Mouse (Mus musculus) hindbrain, embryonic 14.5 days (tissue): ENCODE data around the gene G0s2. TPM values are rescaled to one million over a fixed set of nuclear protein-coding genes. Genes with fewer than 3 reads are reported as not detected.

Experiments
- ATAC-seq: fragments of 200-750 bp; cut with Nextera tagmentation; 2 replicates; pipeline ENCODE4 v1.8.0; 2017; ENCODE audit warnings: moderate number of reproducible peaks, mild to moderate bottlenecking, moderate TSS enrichment, moderate library complexity; ENCODE audit not compliant: low FRiP score
- DNase-seq: peaks from one replicate; pipeline ENCODE4 v3.0.0-alpha.2; 2015; ENCODE audit warnings: low spot score
- H3K27ac ChIP-seq: fragments of 300-500 bp; sonication (generic); 2 replicates; pipeline ENCODE4 v1.5.1; 2014; ENCODE audit warnings: mild to moderate bottlenecking, moderate library complexity
- H3K27me3 ChIP-seq: fragments of 300-500 bp; sonication (generic); 2 replicates; pipeline ENCODE4 v1.6.1; 2014; ENCODE audit warnings: mild to moderate bottlenecking, low read length, mixed read lengths; ENCODE audit not compliant: control insufficient read depth, insufficient read depth
- H3K36me3 ChIP-seq: fragments of 300-500 bp; sonication (generic); replicated peaks from 2 replicates; pipeline ENCODE4 v1.6.1; 2014; ENCODE audit not compliant: control insufficient read depth, insufficient read depth
- H3K4me1 ChIP-seq: fragments of 300-500 bp; sonication (generic); replicated peaks from 2 replicates; pipeline ENCODE4 v1.6.1; 2014; ENCODE audit warnings: antibody characterized with exemption, low read length, mixed read lengths; ENCODE audit not compliant: control insufficient read depth, insufficient read depth
- H3K4me2 ChIP-seq: fragments of 300-500 bp; sonication (generic); replicated peaks from 2 replicates; pipeline ENCODE4 v1.6.1; 2014; ENCODE audit warnings: mild to moderate bottlenecking, moderate library complexity
- H3K4me3 ChIP-seq: fragments of 300-500 bp; sonication (generic); replicated peaks from 2 replicates; pipeline ENCODE4 v1.5.1; 2014; ENCODE audit warnings: mild to moderate bottlenecking, low read length
- H3K9ac ChIP-seq: fragments of 300-500 bp; sonication (generic); 2 replicates; pipeline ENCODE4 v1.6.1; 2014
- H3K9me3 ChIP-seq: fragments of 300-500 bp; sonication (generic); 2 replicates; pipeline ENCODE4 v1.6.1; 2016; ENCODE audit warnings: low read length; ENCODE audit not compliant: control insufficient read depth
- WGBS: fragments of 180-500 bp; shearing (Covaris S2); extraction: QIAGEN DNeasy Blood & Tissue Kit; methylation state at CpG from one replicate; pipeline ENCODE4 v1.1.7; 2014; 5-methylcytosine and 5-hydroxymethylcytosine counted together
- polyA plus RNA-seq: library from polyadenylated mRNA; unstranded; fragments of >200 nt; fragmentation: Nextera tagmentation; extraction: Ambion mirVana; gene quantifications from 2 replicates; pipeline ENCODE4 v1.2.1, GENCODE M21; 2014

Gene G0s2
- polyA plus RNA-seq, 1 experiment from 2014 or later, result 6.5 TPM

- H3K36me3 ChIP-seq, result no peaks in the 10 kb centered on the region
- ATAC-seq (no peak), DNase-seq (no peak)
- no peak overlapping the region for H3K9ac ChIP-seq
- H3K4me3 ChIP-seq, result no peak overlapping the region
- no peak overlapping the region for H3K27ac ChIP-seq
- H3K4me2 ChIP-seq, result no peak overlapping the region
- WGBS, result 97% methylated on average over 5 of the region's 5 CpGs
- H3K27me3 ChIP-seq, result no peaks in the 10 kb centered on the region
- H3K9me3 ChIP-seq, result no peaks in the 10 kb centered on the region
- no peaks in the 10 kb centered on the region for H3K4me1 ChIP-seq
Observed at GRCm38 (mm10) chr1:193229570-193229969, 43.4 kb downstream of the G0s2 start.

DNA sequence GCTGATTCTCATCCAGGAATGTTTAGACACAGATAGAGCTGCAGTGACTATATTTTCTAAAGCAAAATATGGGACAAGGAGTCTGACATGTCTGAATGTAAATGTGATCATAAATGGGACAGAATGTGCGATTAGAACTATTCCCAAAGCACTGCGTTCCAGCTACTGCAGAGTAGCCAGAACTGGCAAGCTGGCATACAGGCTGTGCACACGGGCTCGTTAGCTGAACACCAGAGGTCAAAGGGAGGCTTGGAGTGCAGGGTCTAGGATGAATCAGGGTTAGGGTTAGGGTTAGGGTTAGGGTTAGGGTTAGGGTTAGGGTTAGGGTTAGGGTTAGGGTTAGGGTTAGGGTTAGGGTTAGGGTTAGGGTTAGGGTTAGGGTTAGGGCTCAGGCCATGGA is 45.5 kb downstream of the G0s2 start:
- ATAC-seq (no peak), DNase-seq (no peak)
- no peak overlapping the region for H3K4me3 ChIP-seq
- no peak overlapping the region for H3K4me2 ChIP-seq
- H3K4me1 ChIP-seq, result no peaks in the 10 kb centered on the region
- 64% methylated on average over 4 of the region's 4 CpGs for WGBS
- H3K27me3 ChIP-seq, result no peaks in the 10 kb centered on the region
- no peaks in the 10 kb centered on the region for H3K9me3 ChIP-seq
- no peak overlapping the region for H3K9ac ChIP-seq
- H3K27ac ChIP-seq, result no peak overlapping the region
- no peaks in the 10 kb centered on the region for H3K36me3 ChIP-seq

DNA sequence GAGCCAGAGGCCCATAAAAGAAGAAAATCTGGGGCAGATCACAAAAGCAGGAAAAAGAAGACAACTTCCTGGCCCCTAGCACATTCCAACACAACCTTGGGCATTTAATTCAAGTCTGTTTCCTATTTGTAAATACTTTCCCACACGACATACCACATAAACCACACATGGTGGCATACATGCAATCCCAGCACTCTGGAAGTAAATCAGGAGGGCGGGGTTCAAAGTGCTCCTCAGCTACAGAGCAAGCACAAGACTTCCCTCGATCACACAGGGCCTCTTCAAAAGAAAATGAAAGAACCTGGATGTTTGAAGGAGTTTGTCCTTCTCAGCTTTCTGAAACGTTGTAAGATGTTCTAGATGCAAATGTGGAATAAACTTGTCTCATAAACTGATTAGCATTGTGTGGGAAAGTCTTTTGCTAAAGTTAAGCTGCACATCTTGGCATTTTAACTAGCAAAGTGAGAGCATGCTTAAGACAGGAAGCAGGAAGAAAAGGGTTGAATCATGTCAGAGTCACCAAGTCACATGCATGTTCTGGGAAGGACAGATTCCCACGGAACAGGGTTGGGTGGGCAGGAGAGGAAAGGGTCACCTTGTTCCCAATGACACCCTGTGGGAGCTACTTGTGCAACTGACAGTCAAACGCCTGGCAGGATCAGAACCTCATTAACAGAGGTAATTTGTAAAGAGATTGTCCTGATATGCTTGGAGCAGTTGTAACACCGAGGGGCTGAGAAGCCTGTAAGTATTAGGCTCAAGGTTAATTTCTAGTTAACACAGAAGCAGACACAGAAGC is 46.1 kb downstream of the G0s2 start:
- Histone ChIP-seq H3K4me3 (no peak overlapping the region), H3K9me3 (no peaks in the 10 kb centered on the region), H3K27me3 (no peaks in the 10 kb centered on the region), H3K4me1 (no peaks in the 10 kb centered on the region), H3K4me2 (no peak overlapping the region), H3K27ac (no peak overlapping the region), H3K9ac (no peak overlapping the region), H3K36me3 (no peaks in the 10 kb centered on the region)
- WGBS, result 56% methylated on average over 7 of the region's 7 CpGs
- DNase-seq, result no peak
- no peak for ATAC-seq

- Histone ChIP-seq H3K4me2 (no peak overlapping the region), H3K9me3 (no peaks in the 10 kb centered on the region), H3K4me3 (no peak overlapping the region), H3K36me3 (no peaks in the 10 kb centered on the region), H3K27ac (no peak overlapping the region), H3K4me1 (no peaks in the 10 kb centered on the region), H3K27me3 (no peaks in the 10 kb centered on the region), H3K9ac (no peak overlapping the region)
- ATAC-seq (no peak), DNase-seq (no peak)
- WGBS, result 87% methylated on average over 4 of the region's 4 CpGs
Observed at GRCm38 (mm10) chr1:193226114-193226513, 46.9 kb downstream of the G0s2 start.

DNA sequence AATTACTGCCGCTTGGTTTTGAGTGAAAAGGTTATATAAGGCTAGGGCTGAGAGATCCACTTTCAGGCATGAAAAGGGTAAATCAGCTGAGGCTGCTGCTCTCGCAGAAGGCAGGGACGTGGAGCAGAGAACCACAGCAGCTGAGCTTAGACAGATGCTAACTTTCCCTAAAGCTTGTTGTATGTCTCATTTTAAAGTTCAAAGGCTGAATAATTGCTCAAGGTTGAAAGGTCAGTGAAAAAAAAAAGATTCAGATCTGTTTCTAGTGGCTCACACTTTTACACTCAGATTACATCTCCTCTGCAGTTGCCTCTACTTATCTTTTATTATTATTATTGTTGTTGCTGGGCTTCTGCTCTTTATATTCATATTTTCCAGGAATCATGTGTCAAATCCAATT is 47.5 kb downstream of the G0s2 start:
- no peak overlapping the region for H3K4me2 ChIP-seq
- no peak for DNase-seq
- no peaks in the 10 kb centered on the region for H3K9me3 ChIP-seq
- no peaks in the 10 kb centered on the region for H3K36me3 ChIP-seq
- no peak overlapping the region for H3K4me3 ChIP-seq
- no peak overlapping the region for H3K27ac ChIP-seq
- no peak overlapping the region for H3K9ac ChIP-seq
- H3K27me3 ChIP-seq, result no peaks in the 10 kb centered on the region
- H3K4me1 ChIP-seq, result no peaks in the 10 kb centered on the region
- no peak for ATAC-seq
- WGBS, result 35% methylated on average over 3 of the region's 3 CpGs

Other genes starting within 250 kb of the G0s2 start
- gene Syt14, start 237.4 kb downstream of the G0s2 start, polyA plus RNA-seq, result 9.1 and 10.5 TPM in 2 replicates
- gene Diexf, start 142.9 kb downstream of the G0s2 start, polyA plus RNA-seq, result 8.0 and 8.4 TPM in 2 replicates
- gene Irf6, start 120.1 kb downstream of the G0s2 start, polyA plus RNA-seq, result 0.63 and 1.0 TPM in 2 replicates
- 11.1 and 11.4 TPM in 2 replicates for gene A130010J15Rik, start 105.2 kb downstream of the G0s2 start, polyA plus RNA-seq
- gene Traf3ip3, start 71.5 kb downstream of the G0s2 start, polyA plus RNA-seq, result 2.1 TPM in 2 replicates
- 0.18 and 0.31 TPM in 2 replicates for gene Lamb3, start 65.5 kb downstream of the G0s2 start, polyA plus RNA-seq
- not detected in 2 replicates for gene Hsd11b1, start 9.1 kb downstream of the G0s2 start, polyA plus RNA-seq
- 39.9 and 45.2 TPM in 2 replicates for gene Camk1g, start 97.1 kb upstream of the G0s2 start, polyA plus RNA-seq